Mouse (Mus musculus) bone marrow macrophage, adult 2 months (primary cell): ENCODE data around the gene Pkp4.

ENCODE experiments used
- CTCF ChIP-seq: IDR thresholded peaks from 2 replicates; pipeline ENCODE4 v1.5.1; 2012; ENCODE audit warnings: low read depth, mild to moderate bottlenecking, low read length, moderate library complexity
- POLR2A ChIP-seq: IDR thresholded peaks from 2 replicates; pipeline ENCODE4 v1.6.1; 2012; ENCODE audit warnings: mild to moderate bottlenecking, low read depth, low read length, borderline replicate concordance

GRCm38 (mm10) chr2:59170208-59170589 lies 9.5 kb downstream of the Pkp4 start:
- TF ChIP-seq POLR2A: no peak
- TF ChIP-seq CTCF: no peak
